Mouse (Mus musculus) liver, postnatal 0 days (tissue): Measurements from ENCODE around the gene Cdk9.

Experiments used
- CTCF ChIP-seq: sonication (generic); IDR thresholded peaks from 2 replicates; pipeline ENCODE4 v1.5.1; 2016; ENCODE audit warnings: antibody characterized with exemption, low read depth
- EP300 ChIP-seq: IDR thresholded peaks from 2 replicates; pipeline ENCODE4 v1.6.1; 2016; ENCODE audit warnings: antibody characterized with exemption, low read depth, mild to moderate bottlenecking

DNA sequence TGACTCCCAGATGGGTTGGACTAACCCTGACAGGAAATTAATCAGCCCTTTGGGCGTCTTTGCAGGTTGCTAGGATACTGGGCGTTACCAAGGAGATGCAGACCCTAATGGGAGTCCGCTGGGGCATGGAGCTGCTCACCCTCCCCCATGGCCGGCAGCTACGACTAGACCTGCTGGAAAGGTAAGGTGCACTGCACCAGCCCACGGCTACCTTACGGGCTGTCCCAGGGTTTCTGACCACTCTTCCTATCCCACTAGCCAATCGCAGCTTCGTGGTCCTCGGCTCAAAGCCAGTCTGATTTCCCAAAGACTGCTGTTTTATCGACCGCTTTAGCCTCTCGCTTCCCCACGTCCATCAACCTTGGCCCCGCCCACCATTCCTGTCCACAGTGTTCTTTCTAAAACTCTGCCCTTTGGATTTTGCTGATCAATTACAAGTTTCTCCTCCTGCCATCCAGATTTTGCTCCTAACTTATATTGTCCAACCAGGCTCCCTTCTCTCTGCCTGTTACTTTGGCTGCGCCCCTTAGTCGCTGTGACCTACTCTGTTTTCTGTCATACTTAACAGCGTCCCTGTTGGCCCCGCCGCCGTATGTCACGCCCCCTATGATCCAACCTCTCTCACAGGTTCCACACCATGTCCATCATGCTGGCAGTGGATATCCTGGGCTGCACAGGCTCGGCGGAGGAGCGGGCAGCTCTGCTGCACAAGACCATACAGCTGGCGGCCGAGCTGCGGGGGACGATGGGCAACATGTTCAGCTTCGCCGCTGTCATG lies 38.2 kb upstream of the Cdk9 start:
- no peak for TF ChIP-seq EP300
- TF ChIP-seq CTCF: no peak
